Mouse (Mus musculus) liver, embryonic 11.5 days (tissue): Measurements from ENCODE around the gene Pomt2. TPM values are rescaled to one million over a fixed set of nuclear protein-coding genes. Genes with fewer than 3 reads are reported as not detected.

Source experiments
- ATAC-seq: fragments of 200-750 bp; cut with Nextera tagmentation; replicated peaks from 2 replicates; pipeline ENCODE4 v1.8.0; 2017; ENCODE audit warnings: moderate number of reproducible peaks, mild to moderate bottlenecking, moderate TSS enrichment, moderate library complexity; ENCODE audit not compliant: low FRiP score
- DNase-seq: peaks from one replicate; pipeline ENCODE4 v3.0.0-alpha.2; 2017; ENCODE audit warnings: low spot score
- H3K27ac ChIP-seq: fragments of 300-500 bp; sonication (generic); 2 replicates; pipeline ENCODE4 v1.5.1; 2014; ENCODE audit warnings: mild to moderate bottlenecking, low read depth, low read length, control low read depth
- H3K27me3 ChIP-seq: fragments of 300-500 bp; sonication (generic); replicated peaks from 2 replicates; pipeline ENCODE4 v1.6.1; 2014; ENCODE audit warnings: low read length, mixed read lengths; ENCODE audit not compliant: control insufficient read depth, insufficient read depth
- H3K36me3 ChIP-seq: fragments of 300-500 bp; sonication (generic); 2 replicates; pipeline ENCODE4 v1.6.1; 2014; ENCODE audit warnings: mild to moderate bottlenecking, low read length, moderate library complexity, mixed read lengths; ENCODE audit not compliant: control insufficient read depth, insufficient read depth
- H3K4me1 ChIP-seq: fragments of 300-500 bp; sonication (generic); replicated peaks from 2 replicates; pipeline ENCODE4 v1.6.1; 2014; ENCODE audit warnings: low read length, mixed read lengths; ENCODE audit not compliant: control insufficient read depth, insufficient read depth
- H3K4me2 ChIP-seq: fragments of 300-500 bp; sonication (generic); 2 replicates; pipeline ENCODE4 v1.6.1; 2014; ENCODE audit warnings: mild to moderate bottlenecking, control low read depth, moderate library complexity
- H3K4me3 ChIP-seq: fragments of 300-500 bp; sonication (generic); 2 replicates; pipeline ENCODE4 v1.5.1; 2014; ENCODE audit warnings: low read depth, low read length, control low read depth
- H3K9ac ChIP-seq: fragments of 300-500 bp; sonication (generic); 2 replicates; pipeline ENCODE4 v1.6.1; 2014; ENCODE audit warnings: low read depth, low read length, control low read depth
- H3K9me3 ChIP-seq: fragments of 300-500 bp; sonication (generic); 2 replicates; pipeline ENCODE4 v1.6.1; 2016; ENCODE audit warnings: low read length, inconsistent platforms, mixed read lengths; ENCODE audit not compliant: control insufficient read depth
- WGBS: fragments of 180-500 bp; shearing (Covaris S2); extraction: QIAGEN DNeasy Blood & Tissue Kit; methylation state at CpG from one replicate; pipeline ENCODE4 v1.1.7; 2014; 5-methylcytosine and 5-hydroxymethylcytosine counted together
- polyA plus RNA-seq: library from polyadenylated mRNA; unstranded; fragments of >200 nt; fragmentation: Nextera tagmentation; extraction: Ambion mirVana; gene quantifications from 2 replicates; pipeline ENCODE4 v1.2.1, GENCODE M21; 2014

Pomt2 gene
- polyA plus RNA-seq, 1 experiment from 2014 or later: 11.0 TPM

DNA sequence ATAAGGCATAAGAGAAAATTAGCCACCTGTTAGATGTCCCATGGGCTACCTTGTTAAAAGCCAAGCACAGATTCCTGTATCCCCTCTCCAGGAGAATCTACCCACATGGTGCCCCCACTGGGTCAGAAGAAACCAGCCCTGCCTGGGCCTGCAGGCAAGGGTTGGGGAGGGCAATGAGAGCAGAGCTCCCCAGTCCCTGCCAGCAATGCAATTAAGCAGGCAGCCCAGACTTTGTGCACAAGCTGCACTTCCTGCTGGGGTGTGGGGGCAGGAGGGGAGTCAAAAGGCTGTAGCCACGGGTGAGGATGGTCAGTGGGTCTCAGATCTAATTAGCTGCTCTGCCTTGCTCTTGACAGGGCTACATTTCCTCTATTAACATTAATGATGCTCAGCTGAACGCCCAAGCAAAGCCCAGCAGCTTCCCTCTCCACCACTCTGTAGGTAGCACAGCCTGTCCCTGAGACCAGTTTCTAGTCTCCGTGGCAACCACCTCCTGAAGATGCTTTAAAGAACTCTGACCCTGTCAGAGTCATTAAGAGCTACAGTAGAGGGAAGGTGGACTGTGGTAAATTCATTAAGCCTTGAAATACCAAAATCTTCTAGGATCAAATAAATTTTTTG is 40.3 kb downstream of the Pomt2 start:
- 50% methylated on average over 3 of the region's 3 CpGs for WGBS

DNA sequence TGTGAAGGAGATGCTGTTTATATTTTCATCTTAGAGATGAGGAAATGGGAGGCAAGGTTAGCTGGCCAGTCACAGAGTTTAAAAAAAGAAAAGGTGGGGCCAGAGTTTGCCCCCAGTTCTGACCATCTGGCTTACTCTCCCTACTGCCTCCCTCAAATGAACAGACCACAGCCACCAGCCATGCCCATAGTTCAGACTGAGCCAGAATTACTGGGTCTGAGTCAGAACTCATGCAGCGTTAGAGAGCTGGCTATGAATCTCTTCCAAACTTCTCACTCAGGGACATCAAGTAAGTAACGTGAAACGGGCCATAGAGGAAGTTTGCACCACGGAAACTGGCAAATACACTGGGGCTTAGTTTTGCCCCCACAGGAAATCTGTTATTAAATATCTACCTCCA is 43.0 kb downstream of the Pomt2 start:
- Histone ChIP-seq H3K27ac (no peak overlapping the region), H3K4me2 (no peak overlapping the region), H3K27me3 (peaks cover 26% of the 10 kb centered on the region), H3K36me3 (no peaks in the 10 kb centered on the region), H3K4me3 (no peak overlapping the region), H3K9ac (no peak overlapping the region), H3K9me3 (no peaks in the 10 kb centered on the region), H3K4me1 (no peaks in the 10 kb centered on the region)
- ATAC-seq: no peak
- WGBS: 67% methylated on average over 4 of the region's 4 CpGs
- DNase-seq: no peak

More for the DNA sequence above, 40.3 kb downstream of the Pomt2 start:
- H3K9ac ChIP-seq: no peak overlapping the region
- no peaks in the 10 kb centered on the region for H3K4me1 ChIP-seq
- no peaks in the 10 kb centered on the region for H3K9me3 ChIP-seq
- DNase-seq: no peak
- H3K36me3 ChIP-seq: no peaks in the 10 kb centered on the region
- H3K4me3 ChIP-seq: no peak overlapping the region
- H3K27ac ChIP-seq: no peak overlapping the region
- peaks cover 6% of the 10 kb centered on the region for H3K27me3 ChIP-seq
- no peak overlapping the region for H3K4me2 ChIP-seq
- no peak for ATAC-seq

DNA sequence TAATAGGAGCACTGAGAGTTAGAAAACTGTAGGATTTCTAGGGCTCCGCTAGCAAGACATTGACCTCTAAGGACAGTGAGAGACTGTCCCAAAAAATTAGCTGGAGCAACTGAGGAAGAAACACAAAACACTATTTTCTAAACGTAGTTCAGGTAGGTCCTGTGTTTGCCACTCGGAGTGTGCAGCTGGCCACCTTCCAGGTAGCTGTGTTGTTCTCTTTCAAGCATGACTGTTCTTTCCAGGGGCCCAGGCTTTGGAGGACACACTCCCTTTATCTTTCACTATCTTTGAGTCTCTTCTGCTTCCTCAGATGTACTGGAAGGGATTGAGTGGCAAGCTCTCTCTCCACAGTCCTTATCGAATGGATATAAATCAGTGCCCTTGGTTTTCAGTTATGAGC is 44.3 kb downstream of the Pomt2 start:
- Histone ChIP-seq H3K4me2 (no peak overlapping the region), H3K27ac (no peak overlapping the region), H3K4me1 (no peaks in the 10 kb centered on the region), H3K4me3 (no peak overlapping the region), H3K9me3 (no peaks in the 10 kb centered on the region), H3K36me3 (no peaks in the 10 kb centered on the region), H3K27me3 (peaks cover 26% of the 10 kb centered on the region), H3K9ac (no peak overlapping the region)
- DNase-seq: no peak
- no peak for ATAC-seq
- WGBS: 82% methylated on average over 4 of the region's 4 CpGs

DNA sequence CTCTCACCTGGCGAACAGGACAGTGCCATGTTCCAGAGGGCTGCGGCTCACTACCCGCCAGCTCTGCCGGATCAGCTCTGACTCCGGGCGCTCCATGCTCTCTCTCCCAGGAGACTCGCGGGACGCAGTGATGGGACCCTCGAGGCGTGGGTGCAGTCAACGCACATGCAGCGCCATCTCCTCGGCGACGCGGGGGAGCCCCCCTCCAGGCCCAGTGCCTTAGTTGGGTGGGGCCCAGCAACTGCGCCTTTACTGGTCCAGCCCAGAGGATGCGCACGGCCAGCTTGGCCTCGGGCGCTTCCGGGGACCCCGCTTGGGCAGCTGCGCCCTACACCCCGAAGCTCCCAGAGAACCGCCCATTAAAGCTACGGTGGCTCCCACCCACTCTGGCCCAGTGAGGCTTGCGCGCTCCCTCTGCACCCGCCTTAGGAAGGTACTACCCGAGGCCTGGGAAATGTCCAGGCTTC is 45.6 kb downstream of the Pomt2 start, which contains the start of gene Ngb:
Gene Ngb, minus strand, starts transcription at position 375 of the 467 bp plus-strand sequence.
- Histone ChIP-seq H3K4me3 (peak within 1 kb of the TSS; percentile 9; the same call in 1 of the 2 replicates), H3K9ac (no peak within 1 kb of the TSS), H3K4me2 (peak within 1 kb of the TSS; percentile 53), H3K4me1 (no peaks in the 10 kb centered on the region), H3K27ac (no peak within 1 kb of the TSS), H3K27me3 (peaks cover 26% of the 10 kb centered on the region), H3K9me3 (no peaks in the 10 kb centered on the region), H3K36me3 (no peaks in the 10 kb centered on the region)
- 13% methylated on average over 30 of the region's 32 CpGs for WGBS
- no peak for ATAC-seq
- no peak for DNase-seq

DNA sequence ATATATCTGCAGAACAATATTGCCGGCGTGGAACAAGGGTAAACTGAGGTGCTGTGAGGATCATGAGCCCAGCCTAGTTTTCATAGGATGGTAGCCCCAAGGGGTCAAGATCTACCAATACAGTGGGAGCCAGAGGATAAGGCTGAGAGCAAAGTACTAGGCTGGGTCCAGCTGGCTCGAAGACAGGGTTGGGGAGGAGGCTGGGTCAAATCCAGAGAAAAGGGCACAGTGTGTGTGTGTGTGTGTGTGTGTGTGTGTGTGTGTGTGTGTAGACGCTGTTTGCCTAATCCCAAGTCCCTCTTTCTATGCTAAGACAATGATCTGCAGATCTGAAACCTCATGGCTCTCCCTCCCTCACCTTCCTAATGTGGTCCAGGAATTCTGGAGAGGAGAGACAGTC is 47.4 kb downstream of the Pomt2 start:
- 82% methylated on average over 4 of the region's 4 CpGs for WGBS
- DNase-seq: no peak
- H3K4me2 ChIP-seq: no peak overlapping the region

DNA sequence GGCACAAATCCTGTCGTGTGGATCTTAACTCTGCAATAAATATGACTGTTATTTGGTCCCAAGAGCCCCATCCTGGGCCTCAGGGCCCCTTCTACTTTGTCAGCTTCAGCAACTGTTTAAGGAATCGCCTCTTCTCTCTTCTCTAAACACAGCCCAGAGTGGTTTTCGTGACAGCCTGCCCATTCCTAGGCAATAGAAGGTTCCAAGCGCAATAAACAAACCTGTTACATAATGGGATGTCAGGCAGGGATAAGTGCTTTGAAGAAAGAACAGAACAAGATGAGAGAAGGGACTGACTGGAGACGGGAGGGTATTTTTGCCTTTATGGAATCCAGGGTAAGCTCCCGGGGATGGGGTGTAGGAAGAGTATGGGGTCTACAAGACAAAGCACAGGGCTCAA is 54.1 kb downstream of the Pomt2 start:
- DNase-seq (no peak), ATAC-seq (no peak)
- Histone ChIP-seq H3K36me3 (no peaks in the 10 kb centered on the region), H3K9ac (no peak overlapping the region), H3K4me1 (0 out of 2 replicates have a peak, but pooled peaks cover 2% of the 10 kb centered on the region), H3K9me3 (no peaks in the 10 kb centered on the region), H3K4me3 (no peak overlapping the region), H3K4me2 (no peak overlapping the region), H3K27me3 (no peaks in the 10 kb centered on the region), H3K27ac (no peak overlapping the region)
- 64% methylated on average over 6 of the region's 6 CpGs for WGBS

More for the DNA sequence above, 47.4 kb downstream of the Pomt2 start:
- no peak for ATAC-seq
- Histone ChIP-seq H3K9me3 (no peaks in the 10 kb centered on the region), H3K4me1 (no peaks in the 10 kb centered on the region), H3K27me3 (peaks cover 26% of the 10 kb centered on the region), H3K4me3 (no peak overlapping the region), H3K9ac (no peak overlapping the region), H3K36me3 (no peaks in the 10 kb centered on the region), H3K27ac (no peak overlapping the region)

DNA sequence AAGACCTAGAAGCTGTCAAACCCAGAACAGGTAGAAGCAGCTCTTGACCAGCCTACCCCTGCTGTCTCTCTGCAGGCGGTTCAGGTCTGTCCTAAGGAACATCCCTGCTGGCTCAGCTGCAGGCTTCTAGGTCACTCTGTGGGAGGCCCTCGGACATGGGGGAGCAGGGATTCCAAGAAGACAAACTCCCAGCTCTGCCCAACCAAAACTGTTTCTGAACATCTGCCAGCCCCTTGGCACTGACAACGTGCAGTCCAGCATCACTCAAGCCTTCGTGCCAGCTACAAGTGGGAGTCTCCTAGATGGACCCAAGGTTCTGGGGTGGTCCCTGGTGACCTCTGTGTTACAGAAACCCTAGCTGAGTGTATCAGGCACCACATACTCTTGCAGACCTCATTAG is 54.5 kb downstream of the Pomt2 start:
- Histone ChIP-seq H3K9me3 (no peaks in the 10 kb centered on the region), H3K9ac (no peak overlapping the region), H3K36me3 (no peaks in the 10 kb centered on the region), H3K27me3 (no peaks in the 10 kb centered on the region), H3K4me1 (0 out of 2 replicates have a peak, but pooled peaks cover 2% of the 10 kb centered on the region), H3K4me3 (no peak overlapping the region), H3K4me2 (no peak overlapping the region), H3K27ac (no peak overlapping the region)
- 76% methylated on average over 4 of the region's 4 CpGs for WGBS
- DNase-seq (no peak), ATAC-seq (no peak)

DNA sequence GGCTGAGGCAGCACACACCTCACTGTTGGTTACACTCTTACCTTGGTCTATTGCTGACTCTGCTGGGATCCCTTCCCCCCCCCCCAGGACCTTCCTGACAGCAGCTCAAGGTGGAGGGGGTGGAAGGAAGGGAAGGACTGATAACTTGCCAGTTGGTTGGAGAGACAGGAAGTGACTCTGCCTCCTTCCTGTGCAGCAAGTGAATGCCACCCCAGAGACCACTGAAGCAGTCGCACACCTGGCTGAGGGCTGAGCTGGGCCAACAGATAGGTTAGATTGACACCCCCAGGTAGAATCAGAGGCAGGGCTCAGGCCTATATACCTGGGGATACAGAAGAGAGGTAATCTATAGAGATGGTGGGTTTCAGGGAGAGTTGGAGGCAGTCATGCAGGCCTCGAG is 55.9 kb downstream of the Pomt2 start:
- Histone ChIP-seq H3K36me3 (no peaks in the 10 kb centered on the region), H3K4me2 (no peak overlapping the region), H3K27ac (no peak overlapping the region), H3K4me1 (0 out of 2 replicates have a peak, but pooled peaks cover 2% of the 10 kb centered on the region), H3K9ac (no peak overlapping the region), H3K4me3 (no peak overlapping the region), H3K27me3 (no peaks in the 10 kb centered on the region), H3K9me3 (no peaks in the 10 kb centered on the region)
- DNase-seq (no peak), ATAC-seq (no peak)
- WGBS: 55% methylated on average over 2 of the region's 2 CpGs

DNA sequence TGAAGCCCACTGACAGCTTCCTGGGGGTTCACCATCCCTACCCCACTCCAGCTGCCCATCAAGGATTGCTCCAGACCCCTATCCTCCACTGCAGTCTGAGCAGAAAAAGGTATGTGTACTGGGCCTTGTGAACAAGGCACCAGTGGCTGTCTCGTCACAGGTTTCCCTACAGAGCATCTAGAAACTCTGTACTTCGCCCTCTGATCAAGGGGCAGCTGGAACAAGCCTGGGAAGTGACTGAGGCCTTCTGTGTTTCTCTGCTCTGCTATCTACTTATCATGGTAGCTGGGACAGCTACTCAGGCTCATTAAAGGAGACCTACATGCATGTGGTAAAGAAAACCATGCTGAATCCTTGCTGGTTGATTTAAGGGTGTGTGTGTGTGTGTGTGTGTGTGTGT is 58.1 kb downstream of the Pomt2 start:
- Histone ChIP-seq H3K4me1 (0 out of 2 replicates have a peak, but pooled peaks cover 2% of the 10 kb centered on the region), H3K4me3 (no peak overlapping the region), H3K27ac (no peak overlapping the region), H3K9me3 (no peaks in the 10 kb centered on the region), H3K36me3 (no peaks in the 10 kb centered on the region), H3K27me3 (no peaks in the 10 kb centered on the region), H3K9ac (no peak overlapping the region), H3K4me2 (no peak overlapping the region)
- 58% methylated on average over 2 of the region's 2 CpGs for WGBS
- no peak for ATAC-seq
- no peak for DNase-seq
